Mouse (Mus musculus): Measurements from ENCODE around the gene Trim65.

Gene Trim65

GRCm38 (mm10) chr11:116088741-116089394 is 42.1 kb downstream of the Trim65 start:
- no peak for DNase-seq (ENCODE audit: extremely low spot score)

- no peak for DNase-seq (ENCODE audit: extremely low spot score)
Measured at GRCm38 (mm10) chr11:116088188-116088587, 42.7 kb downstream of the Trim65 start.

GRCm38 (mm10) chr11:116087194-116088130 is 43.5 kb downstream of the Trim65 start:
- DNase-seq (ENCODE audit: extremely low spot score): peak; percentile 87

DNA sequence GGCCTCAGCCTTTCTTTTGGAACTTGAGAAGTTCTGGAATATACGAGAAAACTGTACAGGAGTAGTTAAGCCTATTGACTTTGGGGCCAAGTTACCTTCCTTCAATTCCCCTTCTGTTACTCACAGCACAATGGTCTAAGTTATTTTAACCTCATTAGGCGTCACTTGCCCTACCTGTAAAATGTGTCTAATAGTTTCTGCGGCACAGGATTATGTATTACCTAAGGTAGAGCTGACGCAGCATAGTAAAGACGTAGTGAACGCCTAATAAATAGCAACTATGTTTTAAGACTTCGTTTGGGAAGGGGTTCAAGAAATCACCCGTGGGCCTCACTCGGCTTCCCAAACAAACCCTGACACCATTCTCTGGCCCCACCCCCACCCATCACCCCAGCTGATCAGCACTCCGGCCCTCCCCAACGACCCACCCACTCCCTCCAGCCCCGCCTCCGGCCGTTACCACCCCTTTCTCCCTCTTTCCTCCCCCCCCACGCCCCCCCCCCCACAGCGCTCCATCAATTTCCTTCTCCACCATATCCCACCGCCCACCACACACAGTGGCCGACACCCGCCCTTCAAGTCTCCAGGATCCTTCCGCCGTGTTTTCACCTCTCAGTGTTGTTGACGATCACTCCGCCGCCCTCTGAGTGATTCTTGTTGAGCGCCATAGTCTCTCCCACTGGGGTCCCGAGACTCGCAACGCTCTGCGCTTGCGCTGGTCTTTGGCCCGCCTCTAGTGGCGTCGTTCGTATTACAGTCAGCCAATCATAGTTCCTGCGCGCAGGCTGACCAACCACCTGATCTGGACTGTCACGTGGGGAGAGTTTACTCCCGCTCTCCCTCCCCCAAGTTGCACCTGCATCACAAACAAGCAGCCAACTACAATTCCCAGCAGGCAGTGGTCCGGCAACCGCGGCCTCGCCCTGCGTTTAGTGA is 44.4 kb downstream of the Trim65 start, which contains the start of gene Wbp2:
TSS of gene Wbp2 (minus strand) at position 738 of the 936 bp plus-strand sequence.
- DNase-seq (ENCODE audit: extremely low spot score): peak; percentile 96

GRCm38 (mm10) chr11:116084166-116084565 is 46.8 kb downstream of the Trim65 start:
- no peak for DNase-seq (ENCODE audit: extremely low spot score)

DNA sequence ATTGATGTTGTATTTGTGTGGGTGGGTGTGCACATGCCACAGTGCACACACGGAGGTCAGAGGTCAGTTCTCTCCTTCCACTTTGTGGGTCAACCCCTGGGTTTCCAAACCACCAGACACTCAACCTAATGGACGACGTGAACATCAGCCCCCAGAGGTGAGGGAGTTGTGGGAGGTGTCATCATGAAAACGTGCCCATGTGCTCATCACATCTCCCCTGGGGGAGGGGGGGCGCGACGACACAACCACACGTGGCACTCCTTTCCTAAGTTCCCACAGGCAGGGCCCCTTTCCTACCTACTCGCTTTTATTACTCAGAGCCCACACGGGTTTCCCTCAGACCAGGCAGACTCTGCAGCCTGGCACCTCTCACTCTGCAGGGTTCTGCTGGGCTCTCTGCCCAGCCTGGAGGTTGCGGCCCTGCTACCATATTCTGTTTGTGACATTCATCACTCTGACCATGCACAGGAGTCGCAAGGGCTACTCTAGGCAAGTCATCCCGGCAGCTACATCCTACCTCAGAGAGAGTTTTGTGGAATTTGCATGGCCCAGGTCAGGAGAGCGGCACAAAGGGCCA is 47.7 kb downstream of the Trim65 start:
- DNase-seq (ENCODE audit: extremely low spot score): no peak

DNA sequence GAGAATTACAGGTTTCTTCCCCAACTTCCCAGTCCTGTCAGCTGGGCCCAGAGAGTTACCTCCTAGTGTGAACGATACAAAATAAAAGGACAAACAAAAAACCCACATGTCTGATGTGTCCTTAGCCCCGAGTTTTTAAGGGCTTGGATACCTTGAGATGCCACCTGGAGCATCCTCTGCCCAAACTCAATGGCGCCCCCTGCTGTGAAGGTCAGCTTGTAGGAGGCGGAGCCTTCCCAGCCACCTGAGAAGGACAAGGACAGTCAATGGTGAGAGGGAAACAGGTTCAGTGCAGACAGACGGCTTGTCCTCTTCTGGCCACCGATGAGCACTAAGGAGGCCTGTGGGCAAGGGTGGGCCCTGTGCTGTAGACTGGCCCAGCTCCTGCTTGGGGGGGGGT is 49.8 kb downstream of the Trim65 start:
- no peak for DNase-seq (ENCODE audit: extremely low spot score)

DNA sequence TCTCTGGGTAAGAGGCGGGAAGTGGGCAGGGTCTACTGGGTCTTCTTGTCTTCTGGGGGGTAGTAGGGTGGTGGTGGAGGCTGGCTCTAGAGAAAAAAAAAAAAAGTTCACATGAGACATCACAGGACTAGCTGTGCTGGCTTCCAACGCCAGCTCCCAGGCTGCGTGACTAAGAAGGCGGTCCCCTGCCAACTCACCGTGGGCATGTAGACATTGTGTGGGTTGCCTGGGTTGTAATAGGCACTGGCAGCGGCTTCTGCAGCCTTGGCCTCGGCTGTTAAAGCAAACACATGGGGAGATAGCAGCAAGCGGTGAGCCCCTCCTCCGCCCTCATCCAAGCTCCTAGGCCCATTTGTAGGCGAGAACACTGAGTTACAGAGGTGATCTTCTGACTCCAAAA is 51.4 kb downstream of the Trim65 start:
- DNase-seq (ENCODE audit: extremely low spot score): no peak

GRCm38 (mm10) chr11:116078676-116079320 is 52.1 kb downstream of the Trim65 start:
- peak; percentile 82 for DNase-seq (ENCODE audit: extremely low spot score)

DNA sequence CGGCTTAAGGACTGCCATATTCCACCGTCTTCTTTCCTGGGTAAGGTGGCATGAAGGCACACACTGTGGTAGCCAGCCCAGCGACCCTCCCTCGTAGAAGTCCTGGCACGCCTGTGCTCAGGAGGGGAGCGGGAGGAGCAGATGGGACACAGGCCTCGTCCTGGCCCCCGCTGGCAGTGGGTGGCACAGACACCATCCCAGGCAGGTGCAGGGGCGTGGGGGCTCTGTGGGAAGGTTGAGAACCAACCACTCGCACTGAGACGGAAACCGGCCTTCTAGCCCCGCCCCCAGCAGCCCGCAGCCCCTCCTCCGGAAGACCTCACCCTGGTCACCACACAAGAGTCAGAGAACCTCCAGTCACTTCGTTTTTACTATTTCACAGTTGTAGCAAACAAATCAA is 52.7 kb downstream of the Trim65 start:
- DNase-seq (ENCODE audit: extremely low spot score): peak; percentile 86

DNA sequence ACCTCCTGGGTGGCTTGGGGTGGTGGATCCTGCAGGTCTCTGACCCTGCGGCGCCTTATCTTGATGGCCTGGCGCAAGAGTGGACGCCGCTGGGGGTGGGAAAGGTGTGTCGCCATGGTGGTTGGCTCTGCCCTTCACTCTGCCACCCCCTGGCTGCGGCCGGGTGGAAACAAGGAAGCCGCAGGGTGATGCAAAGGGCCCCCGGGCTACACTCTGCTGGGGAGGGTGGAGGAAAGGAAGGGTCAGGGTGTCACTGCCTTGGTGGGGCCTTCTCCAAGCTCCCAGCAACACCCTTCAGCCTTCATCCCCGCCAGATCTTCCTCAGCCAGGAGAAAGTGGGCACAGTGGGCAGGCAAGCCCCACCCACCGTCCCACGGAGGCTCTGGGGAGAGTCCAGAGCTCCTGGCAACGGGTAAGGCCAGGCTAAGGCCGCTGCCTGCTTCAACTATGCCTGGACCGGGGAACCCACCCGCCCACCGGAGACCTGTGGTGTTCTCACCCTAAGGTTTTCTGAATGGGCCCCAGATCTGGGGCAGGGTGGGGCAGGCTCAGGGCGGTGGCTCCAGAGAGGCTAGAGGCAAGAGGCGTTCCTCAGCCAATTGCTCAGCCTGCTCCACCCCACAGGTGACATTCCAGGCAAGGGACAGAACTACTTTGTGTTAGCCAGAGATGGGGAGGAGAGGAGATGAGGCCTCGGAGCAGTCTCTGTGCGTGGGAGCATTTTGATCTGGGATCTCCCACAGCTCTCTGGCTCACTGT is 53.3 kb downstream of the Trim65 start, which contains the start of gene Unc13d:
TSS of gene Unc13d (minus strand) at position 516 of the 759 bp plus-strand sequence.
- no peak for DNase-seq (ENCODE audit: extremely low spot score)

- no peak for DNase-seq (ENCODE audit: extremely low spot score)
Measured at GRCm38 (mm10) chr11:116076836-116077235, 54.1 kb downstream of the Trim65 start.

DNA sequence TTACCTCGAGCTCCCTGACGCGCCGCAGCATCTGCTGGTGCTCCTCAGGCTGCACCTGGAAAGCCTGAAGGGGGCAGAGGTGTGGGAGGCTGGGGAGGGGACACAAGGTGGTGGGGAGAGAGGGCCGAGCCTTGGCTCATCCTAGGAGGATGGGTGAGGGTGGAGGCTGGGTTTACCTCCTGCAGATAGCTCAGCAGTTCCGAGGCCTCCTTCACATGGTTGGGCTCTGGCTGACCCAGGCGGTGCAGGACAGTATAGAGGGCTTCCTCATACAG is 54.7 kb downstream of the Trim65 start:
- no peak for DNase-seq (ENCODE audit: extremely low spot score)

GRCm38 (mm10) chr11:116075539-116076265 is 55.2 kb downstream of the Trim65 start:
- DNase-seq (ENCODE audit: extremely low spot score): no peak

DNA sequence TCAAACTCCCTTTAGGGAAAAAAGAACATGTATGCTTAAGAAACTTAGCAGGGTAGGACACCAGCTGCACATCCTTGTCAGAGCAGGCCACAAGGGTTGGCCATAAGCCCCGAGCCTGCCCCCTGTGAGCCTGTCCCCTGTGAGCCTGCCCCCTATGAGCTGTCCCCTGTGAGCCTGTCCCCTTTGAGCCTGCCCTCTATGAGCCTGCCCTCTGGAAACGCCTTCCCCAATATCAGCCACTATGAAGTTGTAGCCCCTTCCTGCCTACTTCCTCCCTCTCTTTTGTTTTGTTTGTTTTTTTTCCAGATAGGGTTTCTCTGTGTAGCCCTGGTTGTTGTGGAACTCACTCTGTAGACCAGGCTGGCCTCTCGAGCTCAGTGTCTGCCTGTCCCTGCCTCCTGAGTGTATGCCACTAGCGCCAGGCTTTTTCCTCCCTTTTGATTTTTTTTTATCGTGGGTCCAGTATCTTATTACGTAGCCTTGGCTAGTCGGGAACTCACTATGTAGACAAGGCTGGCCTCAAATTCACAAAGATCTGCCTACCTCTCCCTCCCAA is 56.4 kb downstream of the Trim65 start:
- no peak for DNase-seq (ENCODE audit: extremely low spot score)

GRCm38 (mm10) chr11:116072608-116073007 is 58.3 kb downstream of the Trim65 start:
- no peak for DNase-seq (ENCODE audit: extremely low spot score)
